Mouse (Mus musculus) heart, adult 2 months (tissue): ENCODE measurements around the gene Pla2g7. TPM values are rescaled to one million over a fixed set of nuclear protein-coding genes. Genes with fewer than 3 reads are reported as not detected.
A peak's percentile ranks its signal among the peaks of the same experiment; 100 is the strongest.

ENCODE experiments used
- DNase-seq, 2 experiments: peaks; one replicate each; pipeline ENCODE4 v3.0.0; 2021
- H3K27ac ChIP-seq: fragments of 200-600 bp; 2 replicates; pipeline ENCODE4 v1.8.1; 2022
- H3K27me3 ChIP-seq: fragments of 200-500 bp; 2 replicates; pipeline ENCODE4 v1.6.1; 2012; ENCODE audit warnings: mild to moderate bottlenecking, low read length, inconsistent platforms, mixed read lengths; ENCODE audit not compliant: control insufficient read depth, insufficient read depth
- H3K36me3 ChIP-seq: fragments of 200-500 bp; 2 replicates; pipeline ENCODE4 v1.6.1; 2012; ENCODE audit warnings: low read length, inconsistent platforms; ENCODE audit not compliant: control insufficient read depth, insufficient read depth
- H3K4me1 ChIP-seq: fragments of 200-500 bp; 2 replicates; pipeline ENCODE4 v1.6.1; 2011; ENCODE audit warnings: low read length; ENCODE audit not compliant: control insufficient read depth, insufficient read depth
- H3K4me3 ChIP-seq: fragments of 200-600 bp; 2 replicates; pipeline ENCODE4 v1.8.1; 2022
- H3K79me2 ChIP-seq: fragments of 200-500 bp; replicated peaks from 2 replicates; pipeline ENCODE4 v1.6.1; 2012; ENCODE audit warnings: mild to moderate bottlenecking, inconsistent platforms, low read length, moderate library complexity, mixed read lengths; ENCODE audit not compliant: control insufficient read depth, insufficient read depth
- H3K9ac ChIP-seq: fragments of 200-500 bp; 2 replicates; pipeline ENCODE4 v1.6.1; 2012; ENCODE audit warnings: low read depth, mild to moderate bottlenecking, control low read depth, inconsistent platforms, low read length, mixed read lengths
- CTCF ChIP-seq: fragments of 200-600 bp; IDR thresholded peaks from 2 replicates; pipeline ENCODE4 v1.8.1; 2022; ENCODE audit warnings: antibody characterized with exemption, mild to moderate bottlenecking, moderate library complexity
- EP300 ChIP-seq: fragments of 200-500 bp; IDR thresholded peaks from 2 replicates; pipeline ENCODE4 v1.6.1; 2011; ENCODE audit warnings: low read depth, low read length, control low read depth; ENCODE audit not compliant: insufficient read depth
- POLR2A ChIP-seq: fragments of 200-500 bp; IDR thresholded peaks from 2 replicates; pipeline ENCODE4 v1.6.1; 2011; ENCODE audit warnings: mild to moderate bottlenecking, low read depth, low read length, control low read depth; ENCODE audit not compliant: insufficient read depth
- WGBS: fragments of 180-500 bp; shearing (Covaris S2); methylation state at CpG from one replicate; pipeline ENCODE4 v1.1.7; 2018; 5-methylcytosine and 5-hydroxymethylcytosine counted together
- intact Hi-C: fragments of 180-260 bp; cut with DNase I; formaldehyde crosslinking; loops from one replicate; pipeline ENCODE4 v1.15.1; 2025
- polyA plus RNA-seq: library from polyadenylated mRNA; depleted of rRNA; stranded (reverse); fragments of >200 nt; gene quantifications from 2 replicates; pipeline ENCODE4 v1.2.3, GENCODE M21; 2012
- total RNA-seq, 2 experiments: library from RNA; stranded (reverse); gene quantifications; 2 replicates each; pipeline ENCODE4 v1.2.3; 2021

Pla2g7 gene
- total and polyA plus RNA-seq, 3 experiments, result 3.5 to 6.2 (median 5.8) TPM

DNA sequence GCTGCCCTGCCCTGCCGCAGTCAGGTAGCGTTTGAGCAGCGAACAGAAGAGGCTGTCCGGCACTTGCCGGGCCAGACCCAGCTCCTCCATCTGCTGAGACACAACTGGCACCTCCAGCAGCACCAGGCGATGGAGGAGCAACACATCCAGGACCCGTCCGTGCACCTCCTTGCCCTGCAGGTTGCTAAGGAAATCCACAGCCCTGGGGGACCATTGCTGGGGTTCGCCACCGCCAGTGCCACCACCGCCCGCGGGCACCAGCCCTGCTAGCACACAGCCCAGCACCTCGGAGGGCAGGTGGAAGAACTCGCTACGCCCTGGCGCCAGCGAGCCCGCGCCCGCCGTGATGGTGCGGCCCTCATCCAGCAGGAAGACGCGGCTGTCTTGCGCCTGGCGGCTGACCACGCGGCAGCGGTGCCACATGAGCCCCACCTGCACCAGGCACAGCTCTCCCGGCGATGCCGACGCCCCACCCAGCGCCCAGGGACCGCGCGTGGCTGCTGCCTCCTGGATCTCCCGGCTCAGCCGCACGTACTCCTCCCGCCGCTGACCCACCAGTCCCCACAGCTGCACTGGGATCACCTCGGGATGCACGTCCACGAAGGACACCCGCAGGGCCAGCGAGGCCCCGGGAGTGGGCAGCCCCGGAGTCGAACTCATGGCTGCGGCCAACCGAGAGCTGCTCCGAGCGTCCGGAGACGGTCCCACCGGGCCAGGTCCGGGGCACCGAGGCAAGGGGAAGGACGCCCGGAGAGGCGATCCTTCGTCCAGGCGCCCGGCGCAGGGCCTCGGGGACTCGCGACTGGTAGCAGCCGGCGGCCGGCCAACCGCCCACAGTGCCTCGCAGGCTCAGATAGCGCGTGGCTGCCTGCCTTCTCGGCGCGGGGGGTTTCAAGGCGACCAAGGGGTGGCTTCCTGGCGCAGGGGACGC is 61.9 kb downstream of the Pla2g7 start, which contains the start of gene Tdrd6:
Gene Tdrd6 (minus strand): TSS at position 804 of the 931 bp plus-strand sequence.
- H3K4me1 ChIP-seq, result no peaks in the 10 kb centered on the region
- H3K9ac ChIP-seq, result no peak within 1 kb of the TSS
- no peaks in the 10 kb centered on the region for H3K79me2 ChIP-seq
- TF ChIP-seq EP300 (no peak), CTCF (no peak), POLR2A (no peak)
- no peak within 1 kb of the TSS for H3K4me3 ChIP-seq
- no peak for DNase-seq
- no peaks in the 10 kb centered on the region for H3K36me3 ChIP-seq
- intact Hi-C loops, result loop anchor here (10.0 kb wide), 1 partner anchor 815 kb away; no protein-coding TSS in a partner anchor
- 5% methylated on average over 83 of the region's 83 CpGs for WGBS
- no peak within 1 kb of the TSS for H3K27ac ChIP-seq
- peaks cover 19% of the 10 kb centered on the region for H3K27me3 ChIP-seq

- DNase-seq, result no peak
- H3K27me3 ChIP-seq, result peaks cover 19% of the 10 kb centered on the region
- no peaks in the 10 kb centered on the region for H3K79me2 ChIP-seq
- H3K4me1 ChIP-seq, result no peaks in the 10 kb centered on the region
- WGBS, result 52% methylated on average over 13 of the region's 13 CpGs
- intact Hi-C loops, result no loop called here
- H3K4me3 ChIP-seq, result no peak overlapping the region
- H3K9ac ChIP-seq, result no peak overlapping the region
- no peaks in the 10 kb centered on the region for H3K36me3 ChIP-seq
- TF ChIP-seq EP300 (no peak), CTCF (no peak), POLR2A (no peak)
- H3K27ac ChIP-seq, result no peak overlapping the region
Measured at GRCm38 (mm10) chr17:43630427-43630760, 62.5 kb downstream of the Pla2g7 start.

GRCm38 (mm10) chr17:43637146-43637545 is 69.2 kb downstream of the Pla2g7 start:
- Histone ChIP-seq H3K9ac (no peak overlapping the region), H3K79me2 (no peaks in the 10 kb centered on the region), H3K36me3 (no peaks in the 10 kb centered on the region), H3K27me3 (no peaks in the 10 kb centered on the region), H3K4me1 (no peaks in the 10 kb centered on the region), H3K4me3 (no peak overlapping the region), H3K27ac (no peak overlapping the region)
- no peak for TF ChIP-seq POLR2A
- TF ChIP-seq EP300, result no peak
- no peak for TF ChIP-seq CTCF
- no peak for DNase-seq
- 93% methylated on average over 4 of the region's 4 CpGs for WGBS
- intact Hi-C loops, result no loop called here

GRCm38 (mm10) chr17:43640825-43641224 is 72.9 kb downstream of the Pla2g7 start:
- peaks cover 3% of the 10 kb centered on the region for H3K4me1 ChIP-seq
- H3K36me3 ChIP-seq, result no peaks in the 10 kb centered on the region
- DNase-seq, result no peak
- no peak overlapping the region for H3K4me3 ChIP-seq
- no peaks in the 10 kb centered on the region for H3K27me3 ChIP-seq
- intact Hi-C loops, result no loop called here
- H3K27ac ChIP-seq, result no peak overlapping the region
- WGBS, result 68% methylated on average over 1 of the region's 1 CpGs
- TF ChIP-seq EP300 (no peak), CTCF (peak; percentile 35)
- H3K9ac ChIP-seq, result no peak overlapping the region
- H3K79me2 ChIP-seq, result no peaks in the 10 kb centered on the region

DNA sequence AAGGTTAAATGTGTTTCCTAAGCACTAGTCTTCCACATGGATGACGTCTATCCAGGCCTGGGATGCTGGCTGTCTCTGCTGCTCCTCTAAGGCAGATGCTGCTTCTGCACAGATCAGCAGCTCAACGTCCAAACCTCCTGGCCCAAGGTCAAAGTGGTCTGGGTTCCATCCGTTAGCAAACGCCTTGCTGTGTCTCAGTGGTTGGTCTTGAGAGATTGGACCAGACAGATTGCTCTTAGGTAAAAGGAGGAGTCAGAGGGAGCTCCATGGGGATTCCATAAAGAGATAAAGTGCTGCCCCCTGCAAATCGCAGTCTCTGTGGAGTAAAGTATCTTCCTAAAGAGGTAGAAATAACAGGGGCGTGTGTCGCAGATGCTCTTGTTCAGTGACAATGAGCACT is 75.3 kb downstream of the Pla2g7 start:
- Histone ChIP-seq H3K9ac (no peak overlapping the region), H3K4me3 (no peak overlapping the region), H3K79me2 (no peaks in the 10 kb centered on the region), H3K27me3 (no peaks in the 10 kb centered on the region), H3K4me1 (peaks cover 3% of the 10 kb centered on the region), H3K27ac (no peak overlapping the region), H3K36me3 (no peaks in the 10 kb centered on the region)
- TF ChIP-seq POLR2A (no peak), CTCF (no peak), EP300 (no peak)
- WGBS, result 83% methylated on average over 7 of the region's 7 CpGs
- no peak for DNase-seq
- intact Hi-C loops, result no loop called here

GRCm38 (mm10) chr17:43644375-43644774 is 76.5 kb downstream of the Pla2g7 start:
- DNase-seq, result peak in 1 of 2 experiments; percentile 42

More at GRCm38 (mm10) chr17:43644375-43644774, 76.5 kb downstream of the Pla2g7 start:
- TF ChIP-seq CTCF (no peak), POLR2A (no peak), EP300 (peak; percentile 73; the same call in 1 of the 2 replicates)
- Histone ChIP-seq H3K4me1 (peaks cover 3% of the 10 kb centered on the region), H3K79me2 (no peaks in the 10 kb centered on the region), H3K4me3 (no peak overlapping the region), H3K36me3 (no peaks in the 10 kb centered on the region), H3K9ac (no peak overlapping the region), H3K27ac (no peak overlapping the region), H3K27me3 (no peaks in the 10 kb centered on the region)
- intact Hi-C loops, result no loop called here
- WGBS, result 25% methylated on average over 7 of the region's 7 CpGs
